Comparison of ENCODE assay signal across 8 mouse cellular contexts in genomic region chr17:24595126-24596072, GRCm38 (mm10). TPM values are rescaled to one million over a fixed set of nuclear protein-coding genes. Genes with fewer than 3 reads are reported as not detected.
DNase-seq lines count a peak whose midpoint lies in the region; ATAC-seq lines count a peak whose summit lies in the region.
"Had no signal": no experiment of that assay in that cellular context is flagged by ENCODE, and none has a peak within 500 bp of the region (broad histone marks: within the 10 kb centered on the region; RNA-seq: fewer than 3 reads in every experiment).

No protein-coding gene starts in this region.

- DNase-seq in kidney, postnatal 14 days = no peak
- DNase-seq in 3T3-L1 (ENCODE audit: low read depth, low spot score) (peak; percentile 24), A20 (ENCODE audit: low read depth, low spot score) (peak; percentile 24)
- DNase-seq in cerebellum, postnatal 36 days = peak; percentile 56 to 60
- DNase-seq in heart, embryonic 10.5 days (ENCODE audit: low spot score) = no peak

- no peak overlapping the region for H3K9ac ChIP-seq in kidney, embryonic 14.5 days (ENCODE audit: low read depth, low read length)
- H3K9ac ChIP-seq: liver, embryonic 15.5 days had no signal

- ATAC-seq in kidney, embryonic 14.5 days (ENCODE audit: low FRiP score, low TSS enrichment) = peak; percentile 20; the same call in 1 of the 2 replicates
- no peak for ATAC-seq in inflammation-experienced regulatory T-cells, adult 6 months

- H3K4me2 ChIP-seq in kidney, embryonic 14.5 days (replicated peaks; ENCODE audit: low read depth, low read length) = no peak overlapping the region
- H3K4me2 ChIP-seq: liver, embryonic 15.5 days had no signal

- no peak overlapping the region for H3K27ac ChIP-seq in kidney, embryonic 14.5 days (ENCODE audit: low read depth, low read length)
- no peak overlapping the region for H3K27ac ChIP-seq in heart, embryonic 10.5 days
- H3K27ac ChIP-seq: liver, embryonic 15.5 days had no signal

- H3K36me3 ChIP-seq in kidney, embryonic 14.5 days (ENCODE audit: control insufficient read depth, insufficient read depth, low read length) = peaks cover 91% of the 10 kb centered on the region
- peaks cover 99% of the 10 kb centered on the region for H3K36me3 ChIP-seq in heart, embryonic 10.5 days

- no peaks in the 10 kb centered on the region for H3K27me3 ChIP-seq in kidney, embryonic 14.5 days (ENCODE audit: control insufficient read depth, insufficient read depth, low read length)
- H3K27me3 ChIP-seq in heart, embryonic 10.5 days (ENCODE audit: insufficient read depth, poor library complexity, severe bottlenecking) = no peaks in the 10 kb centered on the region
- H3K27me3 ChIP-seq: liver, embryonic 15.5 days had no signal

- no peaks in the 10 kb centered on the region for H3K4me1 ChIP-seq in kidney, embryonic 14.5 days (ENCODE audit: control insufficient read depth, insufficient read depth, low read length)
- H3K4me1 ChIP-seq in heart, embryonic 10.5 days = 0 out of 2 replicates have a peak, but pooled peaks cover 3% of the 10 kb centered on the region
- H3K4me1 ChIP-seq: liver, embryonic 15.5 days had no signal

- H3K4me3 ChIP-seq in kidney, embryonic 14.5 days (ENCODE audit: low read length) = no peak overlapping the region
- H3K4me3 ChIP-seq in heart, embryonic 10.5 days = no peak overlapping the region
- H3K4me3 ChIP-seq: liver, embryonic 15.5 days had no signal

- H3K9me3 ChIP-seq in kidney, embryonic 14.5 days (ENCODE audit: control insufficient read depth, low read length) = no peaks in the 10 kb centered on the region
- no peaks in the 10 kb centered on the region for H3K9me3 ChIP-seq in heart, embryonic 10.5 days
- H3K9me3 ChIP-seq: liver, embryonic 15.5 days had no signal

- 73% methylated on average over 17 of the region's 17 CpGs for WGBS in kidney, embryonic 14.5 days
- 81% methylated on average over 17 of the region's 17 CpGs for WGBS in heart, embryonic 10.5 days

RNA-seq across cellular contexts. Expression of gene Tsc2, which starts 37.0 kb away (rescaled TPM):
- 48.3 and 55.4 TPM in 2 replicates for polyA plus RNA-seq in kidney, embryonic 14.5 days (2014; fragmentation: Nextera tagmentation; extraction: Ambion mirVana)
- polyA plus RNA-seq in inflammation-experienced regulatory T-cells, adult 6 months (2017; shearing (Covaris generic)) = 10 to 100 TPM; 17.0 to 17.7 (median 17.1) TPM
- 56.9 and 66.4 TPM in 2 replicates for polyA plus RNA-seq in heart, embryonic 10.5 days (2016; fragmentation: Nextera tagmentation; extraction: Ambion mirVana)

RNA-seq across cellular contexts. Expression of gene Nthl1, which starts 37.1 kb away (rescaled TPM):
- 14.2 and 17.0 TPM in 2 replicates for polyA plus RNA-seq in kidney, embryonic 14.5 days (2014; fragmentation: Nextera tagmentation; extraction: Ambion mirVana)
- 1 to 10 TPM; 2.0 to 4.8 (median 2.8) TPM for polyA plus RNA-seq in inflammation-experienced regulatory T-cells, adult 6 months (2017; shearing (Covaris generic))
- polyA plus RNA-seq in heart, embryonic 10.5 days (2016; fragmentation: Nextera tagmentation; extraction: Ambion mirVana) = 15.0 and 19.8 TPM in 2 replicates

RNA-seq across cellular contexts. Expression of gene Pkd1, which starts 45.8 kb away (rescaled TPM):
- 16.7 and 31.6 TPM in 2 replicates for polyA plus RNA-seq in kidney, embryonic 14.5 days (2014; fragmentation: Nextera tagmentation; extraction: Ambion mirVana)
- 10 to 100 TPM in 2 of 3 experiments, 1 to 10 TPM in 1; 9.9 to 32.6 (median 22.6) TPM for polyA plus RNA-seq in inflammation-experienced regulatory T-cells, adult 6 months (2017; shearing (Covaris generic))
- 12.3 and 13.9 TPM in 2 replicates for polyA plus RNA-seq in heart, embryonic 10.5 days (2016; fragmentation: Nextera tagmentation; extraction: Ambion mirVana)

RNA-seq across cellular contexts. Expression of gene Slc9a3r2, which starts 54.7 kb away (rescaled TPM):
- polyA plus RNA-seq in kidney, embryonic 14.5 days (2014; fragmentation: Nextera tagmentation; extraction: Ambion mirVana) = 86.1 and 95.5 TPM in 2 replicates
- polyA plus RNA-seq in inflammation-experienced regulatory T-cells, adult 6 months (2017; shearing (Covaris generic)) = not detected
- polyA plus RNA-seq in heart, embryonic 10.5 days (2016; fragmentation: Nextera tagmentation; extraction: Ambion mirVana) = 51.5 and 51.9 TPM in 2 replicates

Comparison
In these comparisons a context has a peak if more than half of its experiments do, and no peak if none do; other contexts are left out.
1. DNase-seq: peak in 3T3-L1 (single experiment), A20 (single experiment) and cerebellum, postnatal 36 days (2 of 2); none in kidney, postnatal 14 days (single experiment) and heart, embryonic 10.5 days (single experiment).